Mouse (Mus musculus): ENCODE measurements at regions not wholly inside any gene's neighbourhood (a gene's known extent, or its start where the extent isn't known, plus 50 kb on each side); places are given as distances from the start of the nearest gene placed in this dataset.
A peak's percentile ranks its signal among the peaks of the same experiment; 100 is the strongest.

GRCm38 (mm10) chr16:5425908-5426307, 170.1 kb upstream of the Eef2kmt start:
- TF ChIP-seq CTCF (conservative IDR thresholded peaks at IDR 0.05; ENCODE audit: insufficient read depth, insufficient read length, low read depth, low read length): no peak
- no peak for TF ChIP-seq POLR2A (IDR thresholded peaks at IDR 0.05; ENCODE audit: low read depth, low read length)
- no peak overlapping the region for H3K27ac ChIP-seq (ENCODE audit: insufficient read depth, low read depth, low read length)
- no peaks in the 10 kb centered on the region for H3K27me3 ChIP-seq (replicated peaks; ENCODE audit: control insufficient read depth, insufficient read depth, low read length)
- no peak for DNase-seq
- no peaks in the 10 kb centered on the region for H3K4me1 ChIP-seq (ENCODE audit: control insufficient read depth, insufficient read depth, low read length)
- no peak overlapping the region for H3K4me3 ChIP-seq (ENCODE audit: insufficient read depth, low read depth, low read length)
- WGBS: 81% methylated on average over 2 of the region's 2 CpGs
- H3K36me3 ChIP-seq (ENCODE audit: control insufficient read depth, insufficient read depth, low read length): no peaks in the 10 kb centered on the region

GRCm38 (mm10) chr16:5422041-5422440, 166.3 kb upstream of the Eef2kmt start:
- WGBS: 81% methylated on average over 6 of the region's 6 CpGs
- no peak for TF ChIP-seq POLR2A (IDR thresholded peaks at IDR 0.05; ENCODE audit: low read depth, low read length)
- TF ChIP-seq CTCF (conservative IDR thresholded peaks at IDR 0.05; ENCODE audit: insufficient read depth, insufficient read length, low read depth, low read length): no peak
- DNase-seq: no peak
- H3K27ac ChIP-seq (ENCODE audit: insufficient read depth, low read depth, low read length): no peak overlapping the region
- H3K36me3 ChIP-seq (ENCODE audit: control insufficient read depth, insufficient read depth, low read length): no peaks in the 10 kb centered on the region
- H3K4me1 ChIP-seq (ENCODE audit: control insufficient read depth, insufficient read depth, low read length): no peaks in the 10 kb centered on the region
- H3K27me3 ChIP-seq (replicated peaks; ENCODE audit: control insufficient read depth, insufficient read depth, low read length): no peaks in the 10 kb centered on the region
- no peak overlapping the region for H3K4me3 ChIP-seq (ENCODE audit: insufficient read depth, low read depth, low read length)

- no peaks in the 10 kb centered on the region for H3K36me3 ChIP-seq (ENCODE audit: control insufficient read depth, insufficient read depth, low read length)
- no peak overlapping the region for H3K4me3 ChIP-seq (ENCODE audit: insufficient read depth, low read depth, low read length)
- no peak for TF ChIP-seq POLR2A (IDR thresholded peaks at IDR 0.05; ENCODE audit: low read depth, low read length)
- no peak for TF ChIP-seq CTCF (conservative IDR thresholded peaks at IDR 0.05; ENCODE audit: insufficient read depth, insufficient read length, low read depth, low read length)
- H3K27ac ChIP-seq (ENCODE audit: insufficient read depth, low read depth, low read length): no peak overlapping the region
- no peak for DNase-seq
- 85% methylated on average over 5 of the region's 5 CpGs for WGBS
- no peaks in the 10 kb centered on the region for H3K4me1 ChIP-seq (ENCODE audit: control insufficient read depth, insufficient read depth, low read length)
- H3K27me3 ChIP-seq (replicated peaks; ENCODE audit: control insufficient read depth, insufficient read depth, low read length): no peaks in the 10 kb centered on the region
These were observed 165.8 kb upstream of the Eef2kmt start for GRCm38 (mm10) chr16:5421591-5421990.

- Histone ChIP-seq H3K27ac (ENCODE audit: insufficient read depth, low read depth, low read length) (no peak overlapping the region), H3K4me1 (ENCODE audit: control insufficient read depth, insufficient read depth, low read length) (no peaks in the 10 kb centered on the region), H3K4me3 (ENCODE audit: insufficient read depth, low read depth, low read length) (no peak overlapping the region), H3K36me3 (ENCODE audit: control insufficient read depth, insufficient read depth, low read length) (no peaks in the 10 kb centered on the region), H3K27me3 (replicated peaks; ENCODE audit: control insufficient read depth, insufficient read depth, low read length) (no peaks in the 10 kb centered on the region)
- 79% methylated on average over 3 of the region's 3 CpGs for WGBS
- DNase-seq: no peak
- TF ChIP-seq POLR2A (IDR thresholded peaks at IDR 0.05; ENCODE audit: low read depth, low read length) (no peak), CTCF (conservative IDR thresholded peaks at IDR 0.05; ENCODE audit: insufficient read depth, insufficient read length, low read depth, low read length) (no peak)
These were observed 163.7 kb upstream of the Eef2kmt start for GRCm38 (mm10) chr16:5419467-5419866.

- 62% methylated on average over 4 of the region's 4 CpGs for WGBS
- TF ChIP-seq CTCF (conservative IDR thresholded peaks at IDR 0.05; ENCODE audit: insufficient read depth, insufficient read length, low read depth, low read length) (no peak), POLR2A (IDR thresholded peaks at IDR 0.05; ENCODE audit: low read depth, low read length) (no peak)
- Histone ChIP-seq H3K27ac (ENCODE audit: insufficient read depth, low read depth, low read length) (no peak overlapping the region), H3K36me3 (ENCODE audit: control insufficient read depth, insufficient read depth, low read length) (no peaks in the 10 kb centered on the region), H3K4me1 (ENCODE audit: control insufficient read depth, insufficient read depth, low read length) (no peaks in the 10 kb centered on the region), H3K4me3 (ENCODE audit: insufficient read depth, low read depth, low read length) (no peak overlapping the region), H3K27me3 (replicated peaks; ENCODE audit: control insufficient read depth, insufficient read depth, low read length) (no peaks in the 10 kb centered on the region)
- no peak for DNase-seq
These were observed 162.8 kb upstream of the Eef2kmt start for GRCm38 (mm10) chr16:5418462-5419197.

- 77% methylated on average over 4 of the region's 4 CpGs for WGBS
- Histone ChIP-seq H3K27me3 (replicated peaks; ENCODE audit: control insufficient read depth, insufficient read depth, low read length) (no peaks in the 10 kb centered on the region), H3K4me3 (ENCODE audit: insufficient read depth, low read depth, low read length) (no peak overlapping the region), H3K4me1 (ENCODE audit: control insufficient read depth, insufficient read depth, low read length) (no peaks in the 10 kb centered on the region), H3K36me3 (ENCODE audit: control insufficient read depth, insufficient read depth, low read length) (no peaks in the 10 kb centered on the region), H3K27ac (ENCODE audit: insufficient read depth, low read depth, low read length) (no peak overlapping the region)
- TF ChIP-seq CTCF (conservative IDR thresholded peaks at IDR 0.05; ENCODE audit: insufficient read depth, insufficient read length, low read depth, low read length) (0 out of 2 replicates have a peak, but pooled peaks have one; percentile 15), POLR2A (IDR thresholded peaks at IDR 0.05; ENCODE audit: low read depth, low read length) (no peak)
- DNase-seq: no peak
These were observed 159.5 kb upstream of the Eef2kmt start for GRCm38 (mm10) chr16:5415310-5415709.

GRCm38 (mm10) chr16:5411819-5412385, 156.1 kb upstream of the Eef2kmt start:
- TF ChIP-seq POLR2A (IDR thresholded peaks at IDR 0.05; ENCODE audit: low read depth, low read length) (no peak), CTCF (conservative IDR thresholded peaks at IDR 0.05; ENCODE audit: insufficient read depth, insufficient read length, low read depth, low read length) (no peak)
- no peak for DNase-seq
- Histone ChIP-seq H3K4me1 (ENCODE audit: control insufficient read depth, insufficient read depth, low read length) (no peaks in the 10 kb centered on the region), H3K36me3 (ENCODE audit: control insufficient read depth, insufficient read depth, low read length) (no peaks in the 10 kb centered on the region), H3K27me3 (replicated peaks; ENCODE audit: control insufficient read depth, insufficient read depth, low read length) (no peaks in the 10 kb centered on the region), H3K27ac (ENCODE audit: insufficient read depth, low read depth, low read length) (no peak overlapping the region), H3K4me3 (ENCODE audit: insufficient read depth, low read depth, low read length) (no peak overlapping the region)
- 39% methylated on average over 5 of the region's 5 CpGs for WGBS
